Mouse (Mus musculus) lung, postnatal 0 days (tissue): ENCODE data around the gene Frmd4a. TPM values are rescaled to one million over a fixed set of nuclear protein-coding genes. Genes with fewer than 3 reads are reported as not detected.

Source experiments
- ATAC-seq: fragments of 200-750 bp; cut with Nextera tagmentation; 2 replicates; pipeline ENCODE4 v1.8.0; 2017; ENCODE audit warnings: moderate library complexity
- DNase-seq: peaks from one replicate; pipeline ENCODE4 v3.0.0-alpha.2; 2016; ENCODE audit warnings: low spot score
- H3K27ac ChIP-seq: fragments of 300-500 bp; sonication (generic); 2 replicates; pipeline ENCODE4 v1.5.1; 2014; ENCODE audit warnings: antibody characterized with exemption, mild to moderate bottlenecking, low read length, mixed read lengths
- H3K27me3 ChIP-seq: fragments of 300-500 bp; sonication (generic); replicated peaks from 2 replicates; pipeline ENCODE4 v1.6.1; 2014; ENCODE audit warnings: low read length, mixed read lengths; ENCODE audit not compliant: insufficient read depth
- H3K36me3 ChIP-seq: fragments of 300-500 bp; sonication (generic); 2 replicates; pipeline ENCODE4 v1.6.1; 2014; ENCODE audit warnings: low read length, mixed read lengths; ENCODE audit not compliant: insufficient read depth
- H3K4me1 ChIP-seq: fragments of 300-500 bp; sonication (generic); 2 replicates; pipeline ENCODE4 v1.6.1; 2014; ENCODE audit warnings: antibody characterized with exemption, low read depth, low read length, mixed read lengths; ENCODE audit not compliant: insufficient read depth
- H3K4me2 ChIP-seq: fragments of 300-500 bp; sonication (generic); replicated peaks from 2 replicates; pipeline ENCODE4 v1.6.1; 2014; ENCODE audit warnings: low read depth, mild to moderate bottlenecking, low read length, moderate library complexity, mixed read lengths
- H3K4me3 ChIP-seq: fragments of 300-500 bp; sonication (generic); 2 replicates; pipeline ENCODE4 v1.5.1; 2014; ENCODE audit warnings: low read depth, low read length
- H3K9ac ChIP-seq: fragments of 300-500 bp; sonication (generic); replicated peaks from 2 replicates; pipeline ENCODE4 v1.6.1; 2014; ENCODE audit warnings: low read depth, mild to moderate bottlenecking
- H3K9me3 ChIP-seq: fragments of 300-500 bp; sonication (generic); 2 replicates; pipeline ENCODE4 v1.6.1; 2016; ENCODE audit warnings: low read length, mixed read lengths
- CTCF ChIP-seq: IDR thresholded peaks from 2 replicates; pipeline ENCODE4 v1.5.1; 2016; ENCODE audit warnings: antibody characterized with exemption, mild to moderate bottlenecking
- EP300 ChIP-seq: IDR thresholded peaks from 2 replicates; pipeline ENCODE4 v1.6.1; 2016; ENCODE audit warnings: antibody characterized with exemption, mild to moderate bottlenecking, control low read depth
- WGBS: fragments of 180-500 bp; shearing (Covaris S2); extraction: QIAGEN DNeasy Blood & Tissue Kit; methylation state at CpG from one replicate; pipeline ENCODE4 v1.1.7; 2014; 5-methylcytosine and 5-hydroxymethylcytosine counted together
- polyA plus RNA-seq: library from polyadenylated mRNA; unstranded; fragments of >200 nt; fragmentation: Nextera tagmentation; extraction: Ambion mirVana; gene quantifications from 2 replicates; pipeline ENCODE4 v1.2.1, GENCODE M21; 2015

Gene Frmd4a
- polyA plus RNA-seq, 1 experiment from 2014 or later, result 15.8 TPM

DNA sequence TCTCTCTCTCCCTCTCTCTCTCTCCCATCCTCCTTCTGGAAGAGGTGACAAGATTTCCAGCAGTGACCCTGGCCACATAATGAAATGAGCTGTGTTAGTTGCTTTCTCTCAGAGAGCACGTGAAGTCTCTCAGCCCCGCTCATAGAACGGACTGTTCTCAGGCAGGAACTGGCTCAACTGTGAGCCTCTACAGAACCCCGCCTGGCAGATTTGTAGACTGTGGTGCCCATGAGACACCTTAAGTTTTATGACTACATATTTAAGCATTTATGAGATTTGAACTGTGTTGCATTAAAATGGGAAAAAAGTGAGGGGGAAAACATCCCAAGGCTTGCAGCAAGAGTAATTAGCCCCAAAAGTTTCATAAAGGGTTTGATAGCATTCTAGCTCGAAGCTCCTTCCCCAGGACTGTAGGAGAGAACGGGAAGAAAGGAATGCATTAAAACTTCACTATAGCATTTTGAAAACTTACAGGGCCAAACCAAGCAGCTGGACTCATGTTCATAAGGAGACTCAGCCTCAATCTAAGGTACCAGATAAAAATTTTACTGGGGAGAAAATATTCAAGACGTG is 339.4 kb downstream of the Frmd4a start:
- no peak overlapping the region for H3K4me3 ChIP-seq
- H3K4me1 ChIP-seq, result 0 out of 2 replicates have a peak, but pooled peaks cover 3% of the 10 kb centered on the region
- no peak overlapping the region for H3K9ac ChIP-seq
- no peaks in the 10 kb centered on the region for H3K36me3 ChIP-seq
- no peaks in the 10 kb centered on the region for H3K27me3 ChIP-seq
- no peak overlapping the region for H3K27ac ChIP-seq
- ATAC-seq (no peak), DNase-seq (no peak)
- no peak overlapping the region for H3K4me2 ChIP-seq
- 85% methylated on average over 7 of the region's 7 CpGs for WGBS
- no peaks in the 10 kb centered on the region for H3K9me3 ChIP-seq
- no peak for TF ChIP-seq EP300
- TF ChIP-seq CTCF, result no peak

DNA sequence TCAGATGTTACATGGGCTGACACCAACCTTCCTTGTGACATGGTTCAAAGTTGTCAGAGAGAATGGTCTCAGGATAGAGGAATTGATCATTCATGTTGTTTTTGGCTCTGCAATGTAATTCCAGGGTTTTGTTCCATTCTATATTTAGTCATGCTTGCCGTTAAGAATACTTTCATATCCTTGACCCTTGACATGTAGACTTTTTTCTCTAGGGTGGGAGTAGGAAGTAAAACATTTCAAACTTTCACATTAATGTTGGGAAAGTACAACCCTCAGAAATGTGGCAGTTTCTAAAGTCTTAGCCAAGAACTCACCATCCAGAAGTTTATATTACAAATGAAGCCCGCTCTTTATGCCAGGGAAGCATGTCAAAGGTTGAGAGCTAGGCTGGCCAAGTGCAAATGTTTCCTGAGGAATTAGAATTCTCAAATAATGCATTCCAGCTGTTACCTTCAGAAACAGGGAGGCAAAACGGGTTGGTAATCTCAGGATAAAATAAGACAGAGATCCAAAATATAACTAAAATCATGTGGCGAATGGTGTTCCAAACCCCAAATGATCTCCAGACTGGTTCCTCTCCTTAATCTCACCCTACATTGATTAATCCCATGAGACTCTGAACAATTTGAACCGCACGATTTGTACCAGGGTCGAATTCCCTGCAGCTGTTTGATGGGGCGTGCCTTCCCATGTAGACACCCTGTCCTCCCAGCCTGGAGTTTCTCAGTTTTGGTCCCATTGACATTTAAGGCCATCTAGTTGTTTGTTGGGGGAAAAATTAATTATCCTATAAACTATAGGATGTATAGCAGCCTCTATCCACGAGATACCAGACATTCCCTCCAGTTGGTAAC is 344.7 kb downstream of the Frmd4a start:
- no peak overlapping the region for H3K4me2 ChIP-seq
- TF ChIP-seq EP300 (no peak), CTCF (no peak)
- 55% methylated on average over 9 of the region's 9 CpGs for WGBS
- peak; percentile 52 for ATAC-seq
- H3K27ac ChIP-seq, result no peak overlapping the region; the same call in 1 of the 2 replicates
- H3K36me3 ChIP-seq, result no peaks in the 10 kb centered on the region
- no peaks in the 10 kb centered on the region for H3K27me3 ChIP-seq
- DNase-seq, result peak; percentile 56
- H3K4me1 ChIP-seq, result peaks cover 7% of the 10 kb centered on the region; the same call in 1 of the 2 replicates
- no peaks in the 10 kb centered on the region for H3K9me3 ChIP-seq
- no peak overlapping the region for H3K9ac ChIP-seq
- H3K4me3 ChIP-seq, result no peak overlapping the region

- Histone ChIP-seq H3K4me2 (no peak overlapping the region), H3K27me3 (no peaks in the 10 kb centered on the region), H3K4me3 (no peak overlapping the region), H3K4me1 (peaks cover 7% of the 10 kb centered on the region; the same call in 1 of the 2 replicates), H3K9ac (no peak overlapping the region), H3K36me3 (no peaks in the 10 kb centered on the region), H3K27ac (no peak overlapping the region), H3K9me3 (no peaks in the 10 kb centered on the region)
- no peak for ATAC-seq
- 72% methylated on average over 4 of the region's 4 CpGs for WGBS
- TF ChIP-seq CTCF (no peak), EP300 (no peak)
- DNase-seq, result no peak
Observed at GRCm38 (mm10) chr2:4364908-4365307, 347.4 kb downstream of the Frmd4a start.

DNA sequence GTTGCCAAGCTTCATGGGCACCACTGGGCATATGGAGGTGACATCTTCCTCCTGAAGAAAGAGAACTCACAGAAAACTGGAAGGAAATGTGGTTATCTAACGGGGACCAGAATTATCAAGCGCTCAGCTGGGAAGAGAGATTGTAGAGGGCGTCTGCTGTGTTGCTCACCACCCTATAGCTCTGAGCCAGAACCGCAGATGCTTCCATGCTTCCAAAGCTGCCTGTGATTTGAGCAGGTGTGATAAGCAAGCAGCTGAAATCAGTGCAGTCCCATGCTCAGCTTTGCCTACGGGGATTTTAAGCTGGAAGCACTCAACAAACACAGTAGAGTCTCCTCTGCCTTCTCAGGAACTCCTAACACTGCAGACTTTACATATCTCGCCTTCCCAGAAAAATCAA is 351.0 kb downstream of the Frmd4a start:
- 80% methylated on average over 6 of the region's 6 CpGs for WGBS
- DNase-seq (no peak), ATAC-seq (no peak)
- Histone ChIP-seq H3K27me3 (no peaks in the 10 kb centered on the region), H3K9ac (no peak overlapping the region), H3K4me2 (no peak overlapping the region), H3K36me3 (no peaks in the 10 kb centered on the region), H3K4me1 (no peaks in the 10 kb centered on the region), H3K9me3 (no peaks in the 10 kb centered on the region), H3K4me3 (no peak overlapping the region), H3K27ac (no peak overlapping the region)
- TF ChIP-seq CTCF (no peak), EP300 (no peak)

GRCm38 (mm10) chr2:4370499-4370898 is 353.0 kb downstream of the Frmd4a start:
- no peaks in the 10 kb centered on the region for H3K27me3 ChIP-seq
- TF ChIP-seq CTCF, result no peak
- no peak for TF ChIP-seq EP300
- no peak for ATAC-seq
- 90% methylated on average over 7 of the region's 7 CpGs for WGBS
- no peak overlapping the region for H3K27ac ChIP-seq
- no peaks in the 10 kb centered on the region for H3K4me1 ChIP-seq
- H3K9ac ChIP-seq, result no peak overlapping the region
- no peaks in the 10 kb centered on the region for H3K36me3 ChIP-seq
- no peak for DNase-seq
- H3K4me2 ChIP-seq, result no peak overlapping the region
- no peak overlapping the region for H3K4me3 ChIP-seq
- H3K9me3 ChIP-seq, result no peaks in the 10 kb centered on the region

GRCm38 (mm10) chr2:4371341-4371740 is 353.8 kb downstream of the Frmd4a start:
- ATAC-seq, result no peak
- TF ChIP-seq EP300 (no peak), CTCF (no peak)
- 94% methylated on average over 1 of the region's 1 CpGs for WGBS
- Histone ChIP-seq H3K9ac (no peak overlapping the region), H3K27ac (no peak overlapping the region), H3K27me3 (no peaks in the 10 kb centered on the region), H3K36me3 (no peaks in the 10 kb centered on the region), H3K4me3 (no peak overlapping the region), H3K9me3 (no peaks in the 10 kb centered on the region), H3K4me2 (no peak overlapping the region), H3K4me1 (no peaks in the 10 kb centered on the region)
- DNase-seq, result no peak
